Mouse (Mus musculus) heart, embryonic 12.5 days (tissue): ENCODE data around the gene Zbed6. TPM values are rescaled to one million over a fixed set of nuclear protein-coding genes. Genes with fewer than 3 reads are reported as not detected.

ENCODE experiments used
- ATAC-seq: fragments of 200-750 bp; cut with Nextera tagmentation; 2 replicates; pipeline ENCODE4 v1.8.0; 2017; ENCODE audit warnings: moderate TSS enrichment, moderate library complexity; ENCODE audit not compliant: insufficient number of reproducible peaks, low FRiP score
- H3K27ac ChIP-seq: fragments of 300-500 bp; sonication (generic); 2 replicates; pipeline ENCODE4 v1.5.1; 2016; ENCODE audit warnings: mild to moderate bottlenecking, moderate library complexity; ENCODE audit not compliant: poor library complexity, severe bottlenecking
- H3K27me3 ChIP-seq: fragments of 300-500 bp; sonication (generic); replicated peaks from 2 replicates; pipeline ENCODE4 v1.6.1; 2016; ENCODE audit warnings: mild to moderate bottlenecking, moderate library complexity
- H3K36me3 ChIP-seq: fragments of 300-500 bp; sonication (generic); 2 replicates; pipeline ENCODE4 v1.6.1; 2016; ENCODE audit warnings: mild to moderate bottlenecking, moderate library complexity
- H3K4me1 ChIP-seq: fragments of 300-500 bp; sonication (generic); replicated peaks from 2 replicates; pipeline ENCODE4 v1.6.1; 2016; ENCODE audit warnings: mild to moderate bottlenecking
- H3K4me2 ChIP-seq: fragments of 300-500 bp; sonication (generic); 2 replicates; pipeline ENCODE4 v1.6.1; 2016; ENCODE audit warnings: mild to moderate bottlenecking, moderate library complexity
- H3K4me3 ChIP-seq: fragments of 300-500 bp; sonication (generic); 2 replicates; pipeline ENCODE4 v1.5.1; 2016; ENCODE audit warnings: mild to moderate bottlenecking
- H3K9ac ChIP-seq: fragments of 300-500 bp; sonication (generic); 2 replicates; pipeline ENCODE4 v1.6.1; 2016; ENCODE audit warnings: mild to moderate bottlenecking, moderate library complexity
- H3K9me3 ChIP-seq: fragments of 300-500 bp; sonication (generic); replicated peaks from 2 replicates; pipeline ENCODE4 v1.6.1; 2016; ENCODE audit warnings: mild to moderate bottlenecking, moderate library complexity
- WGBS: fragments of 180-500 bp; shearing (Covaris S2); methylation state at CpG from one replicate; pipeline ENCODE4 v1.1.7; 2016; 5-methylcytosine and 5-hydroxymethylcytosine counted together
- polyA plus RNA-seq: library from polyadenylated mRNA; unstranded; fragments of >200 nt; fragmentation: Nextera tagmentation; extraction: Ambion mirVana; gene quantifications from 2 replicates; pipeline ENCODE4 v1.2.1, GENCODE M21; 2016

The Zbed6 gene
- polyA plus RNA-seq, 1 experiment from 2014 or later, result not detected

GRCm38 (mm10) chr1:133662941-133663340 is 2.3 kb upstream of the Zbed6 start:
- no peak overlapping the region for H3K9ac ChIP-seq
- no peak for ATAC-seq
- H3K4me2 ChIP-seq, result no peak overlapping the region
- peak overlapping the region; percentile 68 for H3K27ac ChIP-seq
- H3K27me3 ChIP-seq, result no peaks in the 10 kb centered on the region
- 87% methylated on average over 7 of the region's 7 CpGs for WGBS
- H3K36me3 ChIP-seq, result peaks cover 19% of the 10 kb centered on the region
- peaks cover 33% of the 10 kb centered on the region for H3K4me1 ChIP-seq
- H3K9me3 ChIP-seq, result no peaks in the 10 kb centered on the region
- H3K4me3 ChIP-seq, result no peak overlapping the region

GRCm38 (mm10) chr1:133661203-133661933 is 683 bp upstream of the Zbed6 start, which contains the start of gene Gm38394:
Gene Gm38394 (minus strand): TSS chr1:133661318.
- no peaks in the 10 kb centered on the region for H3K9me3 ChIP-seq
- ATAC-seq, result peak; percentile 99
- WGBS, result 3% methylated on average over 26 of the region's 26 CpGs
- H3K4me3 ChIP-seq, result peak within 1 kb of the TSS; percentile 93
- peak within 1 kb of the TSS; percentile 99 for H3K9ac ChIP-seq
- H3K4me1 ChIP-seq, result peaks cover 47% of the 10 kb centered on the region
- H3K27ac ChIP-seq, result peak within 1 kb of the TSS; percentile 90
- no peaks in the 10 kb centered on the region for H3K27me3 ChIP-seq
- H3K4me2 ChIP-seq, result peak within 1 kb of the TSS; percentile 78
- peaks cover 34% of the 10 kb centered on the region for H3K36me3 ChIP-seq

- no peak overlapping the region for H3K9ac ChIP-seq
- peaks cover 40% of the 10 kb centered on the region for H3K36me3 ChIP-seq
- H3K4me2 ChIP-seq, result peak overlapping the region; percentile 78
- ATAC-seq, result no peak
- H3K9me3 ChIP-seq, result no peaks in the 10 kb centered on the region
- no peak overlapping the region for H3K27ac ChIP-seq
- no peak overlapping the region for H3K4me3 ChIP-seq
- no peaks in the 10 kb centered on the region for H3K27me3 ChIP-seq
- H3K4me1 ChIP-seq, result peaks cover 47% of the 10 kb centered on the region
- WGBS, result 82% methylated on average over 3 of the region's 3 CpGs
Observed at GRCm38 (mm10) chr1:133658878-133659277, 1.8 kb downstream of the Zbed6 start.

GRCm38 (mm10) chr1:133656811-133657210 is 3.9 kb downstream of the Zbed6 start:
- Histone ChIP-seq H3K9ac (no peak overlapping the region), H3K4me2 (peak overlapping the region; percentile 12; the same call in 1 of the 2 replicates), H3K9me3 (no peaks in the 10 kb centered on the region), H3K27ac (no peak overlapping the region), H3K4me3 (no peak overlapping the region), H3K36me3 (peaks cover 45% of the 10 kb centered on the region), H3K27me3 (no peaks in the 10 kb centered on the region), H3K4me1 (peaks cover 37% of the 10 kb centered on the region)
- no peak for ATAC-seq
- WGBS, result 59% methylated on average over 5 of the region's 5 CpGs

- no peak for ATAC-seq
- Histone ChIP-seq H3K4me3 (no peak overlapping the region), H3K4me2 (no peak overlapping the region), H3K4me1 (peaks cover 16% of the 10 kb centered on the region), H3K9me3 (no peaks in the 10 kb centered on the region), H3K36me3 (peaks cover 44% of the 10 kb centered on the region), H3K9ac (no peak overlapping the region), H3K27me3 (no peaks in the 10 kb centered on the region), H3K27ac (no peak overlapping the region)
- 92% methylated on average over 1 of the region's 1 CpGs for WGBS
Observed at GRCm38 (mm10) chr1:133653033-133653432, 7.7 kb downstream of the Zbed6 start.

GRCm38 (mm10) chr1:133650288-133651055 is 10.2 kb downstream of the Zbed6 start:
- Histone ChIP-seq H3K9me3 (no peaks in the 10 kb centered on the region), H3K27me3 (no peaks in the 10 kb centered on the region), H3K4me3 (no peak overlapping the region), H3K4me1 (no peaks in the 10 kb centered on the region; the same call in none of the 2 replicates), H3K36me3 (peaks cover 45% of the 10 kb centered on the region), H3K4me2 (no peak overlapping the region), H3K27ac (no peak overlapping the region), H3K9ac (no peak overlapping the region)
- 94% methylated on average over 7 of the region's 7 CpGs for WGBS
- no peak for ATAC-seq

GRCm38 (mm10) chr1:133645652-133646051 is 15.0 kb downstream of the Zbed6 start:
- Histone ChIP-seq H3K4me3 (no peak overlapping the region), H3K27me3 (no peaks in the 10 kb centered on the region), H3K4me1 (peaks cover 9% of the 10 kb centered on the region; the same call in 1 of the 2 replicates), H3K9me3 (no peaks in the 10 kb centered on the region), H3K27ac (no peak overlapping the region), H3K9ac (no peak overlapping the region), H3K36me3 (peaks cover 71% of the 10 kb centered on the region), H3K4me2 (no peak overlapping the region)
- WGBS, result 95% methylated on average over 5 of the region's 5 CpGs
- no peak for ATAC-seq

- no peak overlapping the region for H3K4me2 ChIP-seq
- H3K27ac ChIP-seq, result no peak overlapping the region
- ATAC-seq, result no peak
- no peaks in the 10 kb centered on the region for H3K9me3 ChIP-seq
- H3K9ac ChIP-seq, result no peak overlapping the region
- peaks cover 9% of the 10 kb centered on the region; the same call in 1 of the 2 replicates for H3K4me1 ChIP-seq
- peaks cover 94% of the 10 kb centered on the region for H3K36me3 ChIP-seq
- WGBS, result 88% methylated on average over 2 of the region's 2 CpGs
- H3K4me3 ChIP-seq, result no peak overlapping the region
- H3K27me3 ChIP-seq, result no peaks in the 10 kb centered on the region
Observed at GRCm38 (mm10) chr1:133641163-133641562, 19.5 kb downstream of the Zbed6 start.

- peaks cover 93% of the 10 kb centered on the region for H3K36me3 ChIP-seq
- whole genome bisulfite sequencing, result 93% methylated on average over 6 of the region's 6 CpGs
- H3K4me2 ChIP-seq, result no peak overlapping the region
- H3K27ac ChIP-seq, result no peak overlapping the region
- no peak for ATAC-seq
- H3K9me3 ChIP-seq, result no peaks in the 10 kb centered on the region
- no peak overlapping the region for H3K4me3 ChIP-seq
- H3K9ac ChIP-seq, result no peak overlapping the region
- peaks cover 9% of the 10 kb centered on the region; the same call in 1 of the 2 replicates for H3K4me1 ChIP-seq
- no peaks in the 10 kb centered on the region for H3K27me3 ChIP-seq
Observed at GRCm38 (mm10) chr1:133638517-133638916, 22.2 kb downstream of the Zbed6 start.

GRCm38 (mm10) chr1:133632168-133632567 is 28.5 kb downstream of the Zbed6 start:
- WGBS, result 87% methylated on average over 2 of the region's 2 CpGs

GRCm38 (mm10) chr1:133625052-133625451 is 35.6 kb downstream of the Zbed6 start:
- Histone ChIP-seq H3K9ac (no peak overlapping the region), H3K4me2 (no peak overlapping the region), H3K4me1 (no peaks in the 10 kb centered on the region), H3K36me3 (peaks cover 83% of the 10 kb centered on the region), H3K27me3 (no peaks in the 10 kb centered on the region), H3K4me3 (no peak overlapping the region), H3K27ac (no peak overlapping the region), H3K9me3 (no peaks in the 10 kb centered on the region)
- no peak for ATAC-seq
- WGBS, result 75% methylated on average over 2 of the region's 2 CpGs

More at GRCm38 (mm10) chr1:133632168-133632567, 28.5 kb downstream of the Zbed6 start:
- H3K27me3 ChIP-seq, result no peaks in the 10 kb centered on the region
- H3K9ac ChIP-seq, result no peak overlapping the region
- no peaks in the 10 kb centered on the region for H3K9me3 ChIP-seq
- no peak overlapping the region for H3K4me2 ChIP-seq
- H3K27ac ChIP-seq, result no peak overlapping the region
- peaks cover 90% of the 10 kb centered on the region for H3K36me3 ChIP-seq
- ATAC-seq, result no peak
- no peak overlapping the region for H3K4me3 ChIP-seq
- no peaks in the 10 kb centered on the region for H3K4me1 ChIP-seq
